Mouse (Mus musculus): Measurements from ENCODE around the gene Atg3. TPM values are rescaled to one million over a fixed set of nuclear protein-coding genes. Genes with fewer than 3 reads are reported as not detected.

The Atg3 gene
- total and polyA plus RNA-seq, 3 experiments: 25.8 to 39.8 TPM; not detected in 1

DNA sequence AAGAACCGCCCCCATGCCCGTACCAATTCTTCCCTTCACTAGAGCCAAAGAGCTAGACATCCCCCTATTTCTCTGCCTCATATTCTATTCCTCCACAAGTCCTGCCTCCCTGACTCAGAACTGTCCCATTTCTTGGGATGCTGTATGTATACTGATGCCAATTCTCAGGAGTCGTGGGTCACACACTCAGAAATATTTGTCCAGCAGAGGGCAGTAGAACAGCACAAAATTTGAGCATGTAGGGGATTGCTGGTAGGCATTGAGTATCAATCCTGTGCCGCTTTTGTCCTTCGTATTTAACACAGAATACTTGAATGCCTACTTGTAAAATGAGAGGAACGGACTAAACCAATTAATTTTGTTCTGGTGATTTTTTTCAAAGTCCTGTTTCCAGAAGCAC is 38.2 kb downstream of the Atg3 start (continued):
- TF ChIP-seq MYB (IDR thresholded peaks at IDR 0.05; ENCODE audit: low read depth, low read length): no peak
- TF ChIP-seq MAZ (IDR thresholded peaks at IDR 0.05; ENCODE audit: low read depth, low read length): no peak
- TF ChIP-seq CHD1 (IDR thresholded peaks at IDR 0.05; ENCODE audit: low read depth, low read length): no peak
- TF ChIP-seq NRF1 (IDR thresholded peaks at IDR 0.05; ENCODE audit: insufficient read depth, low read depth, low read length, poor library complexity, severe bottlenecking): no peak

DNA sequence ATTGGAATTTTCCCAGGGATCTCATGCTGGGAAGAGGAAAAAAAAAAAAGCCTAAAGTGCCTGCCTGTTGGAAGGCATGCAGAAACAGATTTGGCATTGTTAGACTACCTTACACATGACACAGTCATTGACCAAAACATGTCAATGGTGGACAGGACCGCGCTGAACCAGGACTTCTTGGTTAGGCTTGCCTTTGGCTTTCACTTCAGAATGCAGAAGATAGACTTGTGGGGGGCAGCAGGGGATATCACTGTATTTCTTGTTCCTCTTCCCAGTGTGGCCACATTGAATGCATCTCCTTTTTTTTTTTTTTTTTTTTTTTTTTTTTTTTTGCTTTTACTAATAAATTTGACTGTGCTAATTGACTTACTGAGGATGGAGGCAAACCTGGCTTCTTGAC is 42.8 kb downstream of the Atg3 start:
- Histone ChIP-seq H3K4me1 (ENCODE audit: control insufficient read depth in 1 of 2, insufficient read depth in 2 of 2, low read length in 2 of 2) (no peaks in the 10 kb centered on the region), H3K27me3 (ENCODE audit: control insufficient read depth in 1 of 2, insufficient read depth in 2 of 2, low read length in 2 of 2) (peaks cover 1 to 2% of the 10 kb centered on the region in 2 experiments; a peak in 1 of 4 replicates), H3K36me3 (ENCODE audit: control insufficient read depth in 1 of 2, insufficient read depth in 2 of 2, low read length in 2 of 2) (no peaks in the 10 kb centered on the region), H3K9me3 (replicated peaks; ENCODE audit: insufficient read depth, low read length) (no peaks in the 10 kb centered on the region), H3K27ac (ENCODE audit: control insufficient read depth, low read depth, low read length) (no peak overlapping the region), H3K9ac (ENCODE audit: control insufficient read depth, low read depth, low read length, poor library complexity, severe bottlenecking) (no peak overlapping the region), H3K4me3 (ENCODE audit: control insufficient read depth in 1 of 2, insufficient read depth in 1 of 2, low read depth in 2 of 2, low read length in 2 of 2) (no peak overlapping the region), H3K79me2 (ENCODE audit: control insufficient read depth, insufficient read depth, low read length, poor library complexity) (no peaks in the 10 kb centered on the region)
- DNase-seq (ENCODE audit: low read depth, low spot score): no peak
- TF ChIP-seq SMC3 (IDR thresholded peaks at IDR 0.05; ENCODE audit: low read depth, low read length) (no peak), MXI1 (IDR thresholded peaks at IDR 0.05; ENCODE audit: low read depth, low read length) (no peak), CHD2 (IDR thresholded peaks at IDR 0.05; ENCODE audit: low read length) (no peak), ELF1 (IDR thresholded peaks at IDR 0.05; ENCODE audit: low read depth, low read length) (no peak), RAD21 (IDR thresholded peaks at IDR 0.05; ENCODE audit: low read depth, low read length) (no peak), POLR2A (IDR thresholded peaks at IDR 0.05; ENCODE audit: control insufficient read depth in 1 of 2, insufficient read depth in 1 of 2, low read depth in 1 of 2, low read length in 2 of 2, poor library complexity in 1 of 2) (no peak), MAX (IDR thresholded peaks at IDR 0.05; ENCODE audit: low read length) (no peak), MAZ (IDR thresholded peaks at IDR 0.05; ENCODE audit: low read depth, low read length) (no peak), ZNF384 (IDR thresholded peaks at IDR 0.05; ENCODE audit: low read depth, low read length) (no peak), POLR2AphosphoS2 (IDR thresholded peaks at IDR 0.05; ENCODE audit: low read length) (no peak), ZKSCAN1 (IDR thresholded peaks at IDR 0.05; ENCODE audit: low read depth, low read length) (no peak), POLR2AphosphoS5 (IDR thresholded peaks at IDR 0.05; ENCODE audit: borderline replicate concordance, low read depth, low read length) (no peak), KAT2A (conservative IDR thresholded peaks at IDR 0.05; ENCODE audit: low read depth, low read length) (no peak), ZMIZ1 (IDR thresholded peaks at IDR 0.05; ENCODE audit: low read depth, low read length) (no peak), USF1 (IDR thresholded peaks at IDR 0.05; ENCODE audit: low read depth, low read length) (no peak), HCFC1 (IDR thresholded peaks at IDR 0.05; ENCODE audit: low read depth, low read length) (no peak), GABPA (IDR thresholded peaks at IDR 0.05; ENCODE audit: low read depth, low read length) (no peak), TBP (IDR thresholded peaks at IDR 0.05; ENCODE audit: low read depth, low read length) (no peak)
